Mouse (Mus musculus) liver, postnatal 0 days (tissue): ENCODE measurements around the gene Sh3yl1. TPM values are rescaled to one million over a fixed set of nuclear protein-coding genes. Genes with fewer than 3 reads are reported as not detected.

Source experiments
- ATAC-seq: fragments of 200-750 bp; cut with Nextera tagmentation; 2 replicates; pipeline ENCODE4 v1.8.0; 2017; ENCODE audit warnings: mild to moderate bottlenecking, moderate library complexity
- DNase-seq: peaks from one replicate; pipeline ENCODE4 v3.0.0-alpha.2; 2016
- H3K27ac ChIP-seq: fragments of 300-500 bp; sonication (generic); 2 replicates; pipeline ENCODE4 v1.5.1; 2014; ENCODE audit warnings: antibody characterized with exemption, moderate library complexity, mild to moderate bottlenecking, low read depth
- H3K27me3 ChIP-seq: fragments of 300-500 bp; sonication (generic); 2 replicates; pipeline ENCODE4 v1.6.1; 2014; ENCODE audit warnings: low read length, control low read depth, mixed read lengths; ENCODE audit not compliant: insufficient read depth
- H3K36me3 ChIP-seq: fragments of 300-500 bp; sonication (generic); replicated peaks from 2 replicates; pipeline ENCODE4 v1.6.1; 2014; ENCODE audit warnings: mild to moderate bottlenecking, control low read depth, low read length, moderate library complexity, mixed read lengths; ENCODE audit not compliant: insufficient read depth
- H3K4me1 ChIP-seq: fragments of 300-500 bp; sonication (generic); 2 replicates; pipeline ENCODE4 v1.6.1; 2014; ENCODE audit warnings: antibody characterized with exemption, mild to moderate bottlenecking, control low read depth; ENCODE audit not compliant: insufficient read depth
- H3K4me2 ChIP-seq: fragments of 300-500 bp; sonication (generic); 2 replicates; pipeline ENCODE4 v1.6.1; 2014; ENCODE audit warnings: low read depth, mild to moderate bottlenecking, low read length, moderate library complexity, mixed read lengths
- H3K4me3 ChIP-seq: fragments of 300-500 bp; sonication (generic); 2 replicates; pipeline ENCODE4 v1.5.1; 2014; ENCODE audit warnings: low read depth, low read length
- H3K9ac ChIP-seq: fragments of 300-500 bp; sonication (generic); replicated peaks from 2 replicates; pipeline ENCODE4 v1.6.1; 2014; ENCODE audit warnings: mild to moderate bottlenecking, moderate library complexity
- H3K9me3 ChIP-seq: fragments of 300-500 bp; sonication (generic); 2 replicates; pipeline ENCODE4 v1.6.1; 2016; ENCODE audit warnings: mild to moderate bottlenecking, control low read depth, low read length, mixed read lengths
- CTCF ChIP-seq: sonication (generic); IDR thresholded peaks from 2 replicates; pipeline ENCODE4 v1.5.1; 2016; ENCODE audit warnings: antibody characterized with exemption, low read depth
- EP300 ChIP-seq: IDR thresholded peaks from 2 replicates; pipeline ENCODE4 v1.6.1; 2016; ENCODE audit warnings: antibody characterized with exemption, low read depth, mild to moderate bottlenecking
- WGBS: fragments of 180-500 bp; shearing (Covaris S2); extraction: QIAGEN DNeasy Blood & Tissue Kit; methylation state at CpG from one replicate; pipeline ENCODE4 v1.1.7; 2014; ENCODE audit not compliant: insufficient replicate concordance; 5-methylcytosine and 5-hydroxymethylcytosine counted together
- polyA plus RNA-seq: library from polyadenylated mRNA; unstranded; fragments of >200 nt; fragmentation: Nextera tagmentation; extraction: Ambion mirVana; gene quantifications from 2 replicates; pipeline ENCODE4 v1.2.1, GENCODE M21; 2015

Gene Sh3yl1
- polyA plus RNA-seq, 1 experiment from 2014 or later, result 16.1 TPM

DNA sequence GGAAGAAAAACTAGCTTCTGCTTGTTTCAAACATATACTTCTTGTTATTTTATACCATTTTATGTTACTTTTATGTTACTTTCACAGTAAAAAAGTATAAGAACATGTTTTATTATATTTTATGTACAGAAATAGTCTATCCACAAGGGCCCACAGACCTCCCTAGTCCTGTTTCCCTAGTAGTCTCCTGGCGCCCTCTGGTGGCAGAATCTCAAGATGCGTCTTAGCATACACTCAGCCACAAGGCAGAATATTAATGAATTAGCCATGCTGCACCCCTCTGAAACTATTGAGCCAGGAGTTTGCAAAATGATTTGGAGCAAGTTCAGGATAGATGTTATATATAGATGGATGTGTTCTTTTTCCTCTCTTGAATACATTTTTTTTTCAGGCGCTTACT is 93.5 kb downstream of the Sh3yl1 start:
- no peak overlapping the region for H3K4me2 ChIP-seq
- ATAC-seq, result no peak
- no peaks in the 10 kb centered on the region for H3K27me3 ChIP-seq
- no peak overlapping the region for H3K27ac ChIP-seq
- H3K4me1 ChIP-seq, result no peaks in the 10 kb centered on the region
- 15% methylated on average over 3 of the region's 3 CpGs for WGBS
- peak; percentile 87 for DNase-seq
- H3K4me3 ChIP-seq, result no peak overlapping the region
- no peaks in the 10 kb centered on the region for H3K9me3 ChIP-seq
- H3K9ac ChIP-seq, result no peak overlapping the region
- no peaks in the 10 kb centered on the region for H3K36me3 ChIP-seq
- TF ChIP-seq EP300 (no peak), CTCF (peak; percentile 90)

DNA sequence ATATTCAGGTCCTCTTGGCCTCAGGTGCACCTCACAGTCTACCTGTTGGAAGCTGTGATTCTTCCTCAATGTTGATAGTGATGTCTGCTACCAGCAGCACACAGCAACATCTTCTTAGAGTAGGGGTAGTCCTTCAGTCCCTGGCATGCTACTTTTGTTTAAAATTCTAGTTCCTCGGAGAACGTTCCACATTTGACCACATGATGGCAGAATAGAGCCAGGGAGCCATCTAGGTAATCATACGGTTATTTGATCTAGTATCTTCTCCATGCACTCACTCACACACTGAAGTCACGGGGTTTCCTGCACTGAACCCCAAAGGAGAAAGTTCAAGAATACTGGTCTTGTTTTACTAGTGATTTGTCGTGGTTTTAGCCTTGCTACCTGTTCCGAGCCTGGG is 96.7 kb downstream of the Sh3yl1 start:
- H3K27me3 ChIP-seq, result no peaks in the 10 kb centered on the region
- H3K9me3 ChIP-seq, result no peaks in the 10 kb centered on the region
- 17% methylated on average over 6 of the region's 6 CpGs for WGBS
- no peak overlapping the region for H3K4me2 ChIP-seq
- ATAC-seq (no peak), DNase-seq (peak; percentile 41)
- H3K4me1 ChIP-seq, result no peaks in the 10 kb centered on the region
- no peaks in the 10 kb centered on the region for H3K36me3 ChIP-seq
- H3K4me3 ChIP-seq, result no peak overlapping the region
- H3K27ac ChIP-seq, result no peak overlapping the region
- no peak overlapping the region for H3K9ac ChIP-seq
- TF ChIP-seq CTCF, result peak; percentile 75
- TF ChIP-seq EP300, result no peak

Other genes starting within 250 kb of the Sh3yl1 start
- not detected in 2 replicates for gene Alkal2, start 27.3 kb upstream of the Sh3yl1 start, polyA plus RNA-seq
- gene Acp1, start 79 bp upstream of the Sh3yl1 start, polyA plus RNA-seq, result 164 and 171 TPM in 2 replicates
- 6.9 and 7.2 TPM in 2 replicates for gene Fam110c, start 162.2 kb downstream of the Sh3yl1 start, polyA plus RNA-seq